Mouse (Mus musculus): ENCODE data around the gene Gm17364. TPM values are rescaled to one million over a fixed set of nuclear protein-coding genes. Genes with fewer than 3 reads are reported as not detected.

Gene Gm17364
- total and polyA plus RNA-seq, 2 experiments from 2014 or later = not detected

DNA sequence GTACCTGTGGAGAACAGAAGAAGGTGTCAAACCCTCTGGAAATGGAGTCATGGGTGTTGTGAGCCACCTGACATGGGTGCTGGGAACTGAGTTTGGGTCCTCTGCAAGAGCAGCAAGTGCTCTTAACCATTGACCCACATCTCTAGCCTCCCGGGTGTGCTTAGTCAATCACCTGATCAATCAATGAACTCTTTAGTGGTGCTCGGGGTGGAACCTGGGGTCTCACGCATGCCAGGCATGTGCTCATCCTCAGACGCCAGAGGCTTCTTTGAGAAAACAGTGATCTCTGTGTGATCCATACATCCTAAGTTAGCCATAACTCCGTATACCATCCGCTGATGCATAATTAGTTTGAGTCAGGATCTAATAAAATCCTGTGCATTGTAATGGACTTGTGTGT is 38.6 kb downstream of the Gm17364 start:
- no peak overlapping the region for H3K4me3 ChIP-seq (ENCODE audit: low read depth, low read length)

DNA sequence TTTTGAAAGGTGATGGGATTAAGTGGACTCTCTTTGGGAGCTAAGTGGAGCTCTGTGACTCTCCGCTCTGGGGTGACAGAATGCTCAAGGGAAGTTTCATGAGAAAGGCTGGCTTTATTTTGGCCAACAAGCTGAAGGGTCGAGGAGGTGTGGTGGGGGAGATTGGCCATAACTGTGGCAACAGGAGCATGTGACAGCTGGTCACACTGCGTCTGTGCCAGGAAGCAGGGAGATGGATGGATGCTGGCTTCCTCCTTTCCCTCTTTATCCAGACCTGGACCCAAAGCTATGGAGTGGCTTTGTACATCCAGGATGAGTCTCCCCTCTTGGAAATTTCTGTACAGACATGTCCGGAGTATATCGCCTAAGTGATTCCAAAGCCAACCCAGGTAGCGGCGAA is 40.5 kb downstream of the Gm17364 start:
- Histone ChIP-seq H3K4me3 (ENCODE audit: low read depth, low read length) (no peak overlapping the region), H3K9ac (no peak overlapping the region), H3K4me1 (ENCODE audit: insufficient read depth) (no peaks in the 10 kb centered on the region), H3K4me2 (ENCODE audit: low read depth) (no peak overlapping the region), H3K9me3 (ENCODE audit: low read length) (no peaks in the 10 kb centered on the region), H3K27me3 (ENCODE audit: insufficient read depth, low read length) (no peaks in the 10 kb centered on the region), H3K36me3 (ENCODE audit: insufficient read depth) (no peaks in the 10 kb centered on the region), H3K27ac (ENCODE audit: low read depth, low read length) (no peak overlapping the region)
- ATAC-seq = no peak
- TF ChIP-seq CTCF (IDR thresholded peaks at IDR 0.05; ENCODE audit: low read depth) = no peak
- no peak for DNase-seq
- 83% methylated on average over 7 of the region's 7 CpGs for WGBS

More for the DNA sequence above, 38.6 kb downstream of the Gm17364 start:
- ATAC-seq (no peak), DNase-seq (no peak)
- Histone ChIP-seq H3K36me3 (ENCODE audit: insufficient read depth) (no peaks in the 10 kb centered on the region), H3K27me3 (ENCODE audit: insufficient read depth, low read length) (no peaks in the 10 kb centered on the region), H3K9ac (no peak overlapping the region), H3K9me3 (ENCODE audit: low read length) (no peaks in the 10 kb centered on the region), H3K4me2 (ENCODE audit: low read depth) (no peak overlapping the region), H3K4me1 (ENCODE audit: insufficient read depth) (no peaks in the 10 kb centered on the region), H3K27ac (ENCODE audit: low read depth, low read length) (no peak overlapping the region)
- WGBS = 88% methylated on average over 6 of the region's 6 CpGs
- no peak for TF ChIP-seq CTCF (IDR thresholded peaks at IDR 0.05; ENCODE audit: low read depth)

DNA sequence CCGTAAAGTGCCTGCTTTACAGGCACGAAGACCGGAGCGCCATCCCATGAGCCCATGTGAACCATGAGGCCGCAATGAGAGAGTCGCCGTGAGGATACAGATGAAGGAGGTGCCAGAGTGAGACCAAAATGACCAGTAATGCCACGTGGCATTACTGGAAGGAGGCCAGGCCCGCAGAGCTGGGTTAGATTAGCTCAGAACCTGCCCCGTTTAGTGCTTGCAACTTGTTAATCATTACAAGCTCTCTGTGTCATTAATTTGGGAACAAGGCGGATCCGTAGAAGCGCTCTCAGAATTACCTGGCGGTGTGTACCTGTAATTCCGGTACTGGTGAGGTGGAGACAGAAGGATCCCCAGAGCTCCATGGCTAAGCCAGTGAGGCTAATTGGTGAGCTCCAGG is 41.6 kb downstream of the Gm17364 start:
- Histone ChIP-seq H3K4me3 (ENCODE audit: low read depth, low read length) (no peak overlapping the region), H3K27ac (ENCODE audit: low read depth, low read length) (no peak overlapping the region), H3K36me3 (ENCODE audit: insufficient read depth) (no peaks in the 10 kb centered on the region), H3K4me1 (ENCODE audit: insufficient read depth) (no peaks in the 10 kb centered on the region), H3K9me3 (ENCODE audit: low read length) (no peaks in the 10 kb centered on the region), H3K4me2 (ENCODE audit: low read depth) (no peak overlapping the region), H3K9ac (no peak overlapping the region), H3K27me3 (ENCODE audit: insufficient read depth, low read length) (no peaks in the 10 kb centered on the region)
- TF ChIP-seq CTCF (IDR thresholded peaks at IDR 0.05; ENCODE audit: low read depth) = no peak
- DNase-seq (no peak), ATAC-seq (no peak)
- WGBS = 86% methylated on average over 15 of the region's 15 CpGs

DNA sequence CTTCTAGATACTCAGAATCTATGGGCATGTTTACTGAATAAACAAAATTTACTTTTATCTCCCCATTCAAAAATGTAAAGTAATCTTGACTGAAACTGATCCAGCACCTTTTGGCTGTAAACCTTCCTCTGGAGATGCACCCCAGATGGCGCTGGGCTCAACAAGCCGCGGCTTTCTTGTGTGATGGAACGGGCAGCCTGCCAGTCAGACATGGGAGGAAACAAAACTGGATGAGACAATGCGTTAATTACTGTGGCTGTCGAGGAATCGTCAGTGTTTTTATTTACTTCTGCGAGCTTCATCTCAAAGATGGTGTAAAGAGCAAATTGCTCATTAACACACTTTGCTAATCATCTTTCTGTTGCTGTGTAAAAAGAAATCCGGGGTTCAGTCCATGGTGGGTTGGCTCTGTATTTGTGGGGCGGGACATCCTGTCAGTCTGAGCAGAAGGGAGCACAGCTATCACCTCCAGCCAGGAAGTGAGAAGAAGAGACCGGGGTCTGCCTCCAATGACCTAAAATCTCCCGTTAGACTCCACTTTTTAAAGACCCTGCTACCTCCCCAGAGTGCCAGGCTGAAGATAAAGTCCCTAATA is 42.3 kb downstream of the Gm17364 start:
- H3K36me3 ChIP-seq (ENCODE audit: insufficient read depth) = no peaks in the 10 kb centered on the region
- no peak for TF ChIP-seq CTCF (IDR thresholded peaks at IDR 0.05; ENCODE audit: low read depth)
- no peaks in the 10 kb centered on the region for H3K4me1 ChIP-seq (ENCODE audit: insufficient read depth)
- ATAC-seq (peak; percentile 89), DNase-seq (peak; percentile 85)
- H3K27ac ChIP-seq (ENCODE audit: low read depth, low read length) = no peak overlapping the region
- no peak overlapping the region for H3K9ac ChIP-seq
- no peaks in the 10 kb centered on the region for H3K9me3 ChIP-seq (ENCODE audit: low read length)
- H3K4me2 ChIP-seq (ENCODE audit: low read depth) = 0 out of 2 replicates have a peak overlapping the region, but pooled peaks have one; percentile 5
- no peak overlapping the region for H3K4me3 ChIP-seq (ENCODE audit: low read depth, low read length)
- 32% methylated on average over 12 of the region's 12 CpGs for WGBS
- no peaks in the 10 kb centered on the region for H3K27me3 ChIP-seq (ENCODE audit: insufficient read depth, low read length)

DNA sequence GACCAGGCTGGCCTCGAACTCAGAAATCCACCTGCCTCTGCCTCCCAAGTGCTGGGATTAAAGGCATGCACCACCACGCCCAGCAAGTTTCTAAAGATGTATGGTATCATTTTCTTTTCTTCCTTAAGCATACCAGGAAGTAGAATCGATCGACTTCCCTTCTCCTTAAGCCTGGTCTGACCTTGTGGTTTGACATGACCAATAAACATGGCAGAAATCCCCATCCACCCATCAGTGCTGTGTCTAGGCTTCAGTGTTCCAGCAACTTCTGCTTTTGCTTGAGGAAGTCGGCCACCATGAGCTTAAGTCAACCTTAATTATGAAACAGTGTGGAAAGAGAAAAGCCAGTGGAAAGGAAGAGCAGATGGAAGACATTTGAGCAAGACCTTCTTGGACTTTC is 43.5 kb downstream of the Gm17364 start:
- WGBS = 87% methylated on average over 5 of the region's 5 CpGs
- ATAC-seq = no peak

DNA sequence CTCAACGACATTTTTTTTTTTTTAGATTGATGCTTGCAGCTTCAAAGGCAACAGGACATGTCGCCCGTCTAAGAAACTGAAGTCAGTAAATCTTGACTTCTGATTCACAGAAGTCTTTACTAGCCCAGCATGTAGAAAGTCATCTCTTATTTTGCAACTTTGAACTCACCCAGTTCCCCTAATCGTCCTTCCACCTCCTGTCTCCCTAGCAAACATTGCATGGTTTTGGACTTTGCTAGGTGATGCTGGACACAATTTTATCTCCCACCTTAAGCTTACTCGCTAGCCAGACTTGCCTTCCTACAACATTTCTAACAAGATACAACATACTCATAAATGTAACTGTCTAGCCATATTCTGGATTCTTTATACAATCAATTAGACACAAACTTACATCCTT is 45.7 kb downstream of the Gm17364 start:
- WGBS = 91% methylated on average over 5 of the region's 5 CpGs
- H3K27me3 ChIP-seq (ENCODE audit: insufficient read depth, low read length) = no peaks in the 10 kb centered on the region
- ATAC-seq = no peak

More for the DNA sequence above, 43.5 kb downstream of the Gm17364 start:
- no peaks in the 10 kb centered on the region for H3K9me3 ChIP-seq (ENCODE audit: low read length)
- no peaks in the 10 kb centered on the region for H3K4me1 ChIP-seq (ENCODE audit: insufficient read depth)
- H3K27ac ChIP-seq (ENCODE audit: low read depth, low read length) = no peak overlapping the region
- H3K9ac ChIP-seq = no peak overlapping the region
- H3K4me2 ChIP-seq (ENCODE audit: low read depth) = no peak overlapping the region
- no peaks in the 10 kb centered on the region for H3K27me3 ChIP-seq (ENCODE audit: insufficient read depth, low read length)
- no peak for DNase-seq
- H3K36me3 ChIP-seq (ENCODE audit: insufficient read depth) = no peaks in the 10 kb centered on the region
- TF ChIP-seq CTCF (IDR thresholded peaks at IDR 0.05; ENCODE audit: low read depth) = no peak
- no peak overlapping the region for H3K4me3 ChIP-seq (ENCODE audit: low read depth, low read length)

DNA sequence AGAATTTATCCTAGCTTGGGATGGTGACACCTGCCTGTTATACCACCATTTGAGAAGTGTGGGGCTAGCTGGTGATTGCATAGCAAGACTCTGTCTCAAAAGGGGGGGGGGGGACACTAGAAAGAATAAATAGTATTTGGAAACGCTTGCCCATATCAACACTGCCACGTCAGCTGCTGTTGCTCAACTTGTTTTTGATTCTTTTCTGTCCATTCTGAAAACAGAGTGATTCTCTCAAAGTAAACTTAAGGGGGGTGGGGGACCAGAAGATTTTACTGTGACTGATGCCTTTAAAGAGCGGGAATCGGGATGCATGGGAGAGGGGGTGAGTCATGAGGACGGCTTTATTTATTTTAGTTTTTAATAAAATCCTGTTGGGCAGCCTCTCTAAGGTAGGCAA is 47.3 kb downstream of the Gm17364 start:
- ATAC-seq = no peak
- Histone ChIP-seq H3K4me2 (ENCODE audit: low read depth) (no peak overlapping the region), H3K9ac (no peak overlapping the region), H3K27ac (ENCODE audit: low read depth, low read length) (no peak overlapping the region), H3K4me1 (ENCODE audit: insufficient read depth) (no peaks in the 10 kb centered on the region), H3K4me3 (ENCODE audit: low read depth, low read length) (no peak overlapping the region), H3K9me3 (ENCODE audit: low read length) (0 out of 2 replicates have a peak, but pooled peaks cover 1% of the 10 kb centered on the region), H3K36me3 (ENCODE audit: insufficient read depth) (no peaks in the 10 kb centered on the region), H3K27me3 (ENCODE audit: insufficient read depth, low read length) (no peaks in the 10 kb centered on the region)
- no peak for TF ChIP-seq CTCF (IDR thresholded peaks at IDR 0.05; ENCODE audit: low read depth)
- WGBS = 82% methylated on average over 5 of the region's 5 CpGs
- no peak for DNase-seq

More for the DNA sequence above, 45.7 kb downstream of the Gm17364 start:
- no peaks in the 10 kb centered on the region for H3K4me1 ChIP-seq (ENCODE audit: insufficient read depth)
- H3K27ac ChIP-seq (ENCODE audit: low read depth, low read length) = no peak overlapping the region
- H3K36me3 ChIP-seq (ENCODE audit: insufficient read depth) = no peaks in the 10 kb centered on the region
- H3K4me2 ChIP-seq (ENCODE audit: low read depth) = no peak overlapping the region
- DNase-seq = no peak
- no peak overlapping the region for H3K4me3 ChIP-seq (ENCODE audit: low read depth, low read length)
- no peak for TF ChIP-seq CTCF (IDR thresholded peaks at IDR 0.05; ENCODE audit: low read depth)
- H3K9me3 ChIP-seq (ENCODE audit: low read length) = no peaks in the 10 kb centered on the region
- no peak overlapping the region for H3K9ac ChIP-seq

Other genes starting within 250 kb of the Gm17364 start
- gene Mak, start 194.3 kb downstream of the Gm17364 start, total RNA-seq (2014; rRNA removed) = 1.5 and 2.3 TPM in 2 replicates
- 1.2 and 1.9 TPM in 2 replicates for gene Mak, start 194.3 kb downstream of the Gm17364 start, polyA plus RNA-seq (2015; fragmentation: Nextera tagmentation; extraction: Ambion mirVana)
- gene Gcm2, start 162.9 kb downstream of the Gm17364 start, total RNA-seq (2014; rRNA removed) = not detected in 2 replicates
- gene Gcm2, start 162.9 kb downstream of the Gm17364 start, polyA plus RNA-seq (2015; fragmentation: Nextera tagmentation; extraction: Ambion mirVana) = not detected in 2 replicates
- not detected in 2 replicates for gene Sycp2l, start 159.7 kb downstream of the Gm17364 start, total RNA-seq (2014; rRNA removed)
- not detected in 2 replicates for gene Sycp2l, start 159.7 kb downstream of the Gm17364 start, polyA plus RNA-seq (2015; fragmentation: Nextera tagmentation; extraction: Ambion mirVana)
- gene Elovl2, start 53.6 kb downstream of the Gm17364 start, total RNA-seq (2014; rRNA removed) = 24.0 and 30.0 TPM in 2 replicates
- 24.6 and 31.5 TPM in 2 replicates for gene Elovl2, start 53.6 kb downstream of the Gm17364 start, polyA plus RNA-seq (2015; fragmentation: Nextera tagmentation; extraction: Ambion mirVana)
- gene Smim13, start 24.1 kb downstream of the Gm17364 start, total RNA-seq (2014; rRNA removed) = 53.2 and 58.1 TPM in 2 replicates
- gene Smim13, start 24.1 kb downstream of the Gm17364 start, polyA plus RNA-seq (2015; fragmentation: Nextera tagmentation; extraction: Ambion mirVana) = 21.6 and 28.1 TPM in 2 replicates
- 25.5 and 30.5 TPM in 2 replicates for gene Nedd9, start 213.4 kb upstream of the Gm17364 start, total RNA-seq (2014; rRNA removed)
- 9.5 and 12.6 TPM in 2 replicates for gene Nedd9, start 213.4 kb upstream of the Gm17364 start, polyA plus RNA-seq (2015; fragmentation: Nextera tagmentation; extraction: Ambion mirVana)

Measured in forebrain, postnatal 0 days (tissue).